Mouse (Mus musculus): Measurements from ENCODE around the gene Iars. TPM values are rescaled to one million over a fixed set of nuclear protein-coding genes. Genes with fewer than 3 reads are reported as not detected.

Iars gene
- polyA plus RNA-seq, 1 experiment, result 23.0 TPM

GRCm38 (mm10) chr13:49684266-49684665 is 2.4 kb downstream of the Iars start:
- Histone ChIP-seq H3K4me3 (ENCODE audit: control insufficient read depth, insufficient read depth, low read length) (no peak overlapping the region), H3K4me1 (replicated peaks; ENCODE audit: control insufficient read depth, insufficient read depth, low read length) (peaks cover 5% of the 10 kb centered on the region), H3K27me3 (ENCODE audit: control insufficient read depth, insufficient read depth, low read length) (no peaks in the 10 kb centered on the region), H3K36me3 (ENCODE audit: control insufficient read depth, insufficient read depth, low read length) (peaks cover 17% of the 10 kb centered on the region), H3K27ac (ENCODE audit: control insufficient read depth, insufficient read depth, low read length) (no peak overlapping the region)
- WGBS, result 88% methylated on average over 4 of the region's 4 CpGs
- no peak for DNase-seq
- TF ChIP-seq POLR2A (IDR thresholded peaks at IDR 0.05; ENCODE audit: control insufficient read depth, extremely low read depth, insufficient read depth, low read length, poor library complexity), result no peak
- TF ChIP-seq CTCF (IDR thresholded peaks at IDR 0.05; ENCODE audit: borderline replicate concordance, control insufficient read depth, extremely low read depth, insufficient read depth, low read length, poor library complexity), result no peak

DNA sequence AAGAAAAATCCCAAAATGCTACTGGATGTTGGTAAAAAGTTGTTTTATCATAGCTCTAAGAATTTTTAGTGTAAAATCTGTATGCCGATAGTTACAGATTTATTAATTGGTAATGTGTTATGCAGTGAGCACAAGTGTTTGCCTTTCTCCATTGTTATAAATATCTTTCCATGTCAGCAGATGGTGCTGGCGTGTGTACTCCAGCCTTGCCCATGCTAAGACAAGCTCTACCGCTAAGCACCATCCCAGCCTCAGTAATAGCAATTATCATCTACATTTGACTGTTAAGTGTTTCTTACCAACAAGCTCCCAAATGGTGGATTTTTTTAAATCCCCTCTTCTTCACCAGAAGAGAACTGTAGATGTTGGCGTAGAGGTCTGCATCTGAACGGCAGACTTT is 9.2 kb downstream of the Iars start:
- no peak for DNase-seq
- Histone ChIP-seq H3K27ac (ENCODE audit: control insufficient read depth, insufficient read depth, low read length) (no peak overlapping the region), H3K27me3 (ENCODE audit: control insufficient read depth, insufficient read depth, low read length) (no peaks in the 10 kb centered on the region), H3K4me3 (ENCODE audit: control insufficient read depth, insufficient read depth, low read length) (no peak overlapping the region), H3K4me1 (replicated peaks; ENCODE audit: control insufficient read depth, insufficient read depth, low read length) (no peaks in the 10 kb centered on the region), H3K36me3 (ENCODE audit: control insufficient read depth, insufficient read depth, low read length) (peaks cover 45% of the 10 kb centered on the region)
- TF ChIP-seq POLR2A (IDR thresholded peaks at IDR 0.05; ENCODE audit: control insufficient read depth, extremely low read depth, insufficient read depth, low read length, poor library complexity), result no peak
- no peak for TF ChIP-seq CTCF (IDR thresholded peaks at IDR 0.05; ENCODE audit: borderline replicate concordance, control insufficient read depth, extremely low read depth, insufficient read depth, low read length, poor library complexity)
- over 99% methylated on average over 5 of the region's 5 CpGs for WGBS

DNA sequence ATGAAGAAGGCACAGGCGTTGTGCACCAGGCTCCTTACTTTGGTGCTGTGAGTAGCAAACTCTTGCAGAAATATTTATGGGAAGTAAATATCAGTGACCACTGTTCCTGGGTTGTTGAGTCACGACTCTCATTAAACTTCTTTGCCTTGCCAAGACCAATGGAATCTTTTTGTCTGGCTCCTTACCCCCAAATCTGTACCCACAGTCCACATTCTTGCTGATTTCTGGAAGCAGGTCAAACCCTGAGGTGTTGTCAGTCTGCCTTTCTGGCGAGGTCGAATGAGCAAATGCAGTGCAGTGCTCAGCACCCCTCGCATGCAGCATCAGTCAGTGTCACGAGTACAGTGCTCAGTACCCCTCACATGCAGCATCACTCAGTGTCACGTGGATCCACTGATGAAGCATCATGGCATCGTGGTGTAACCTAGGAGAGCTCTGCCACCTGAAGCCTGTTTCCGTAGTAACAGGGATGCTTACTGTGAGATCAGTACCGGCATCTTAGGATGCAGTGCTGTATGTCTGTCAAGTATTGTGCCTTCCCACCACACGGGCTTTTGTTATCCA is 21.4 kb downstream of the Iars start:
- Histone ChIP-seq H3K27me3 (ENCODE audit: control insufficient read depth, insufficient read depth, low read length) (no peaks in the 10 kb centered on the region), H3K27ac (ENCODE audit: control insufficient read depth, insufficient read depth, low read length) (no peak overlapping the region), H3K4me1 (replicated peaks; ENCODE audit: control insufficient read depth, insufficient read depth, low read length) (no peaks in the 10 kb centered on the region), H3K4me3 (ENCODE audit: control insufficient read depth, insufficient read depth, low read length) (no peak overlapping the region), H3K36me3 (ENCODE audit: control insufficient read depth, insufficient read depth, low read length) (peaks cover 17% of the 10 kb centered on the region)
- 96% methylated on average over 11 of the region's 11 CpGs for WGBS
- DNase-seq, result no peak
- TF ChIP-seq CTCF (IDR thresholded peaks at IDR 0.05; ENCODE audit: borderline replicate concordance, control insufficient read depth, extremely low read depth, insufficient read depth, low read length, poor library complexity) (no peak), POLR2A (IDR thresholded peaks at IDR 0.05; ENCODE audit: control insufficient read depth, extremely low read depth, insufficient read depth, low read length, poor library complexity) (no peak)

- peaks cover 30% of the 10 kb centered on the region for H3K36me3 ChIP-seq (ENCODE audit: control insufficient read depth, insufficient read depth, low read length)
- H3K27ac ChIP-seq (ENCODE audit: control insufficient read depth, insufficient read depth, low read length), result no peak overlapping the region
- WGBS, result 95% methylated on average over 3 of the region's 3 CpGs
- DNase-seq, result no peak
- H3K4me3 ChIP-seq (ENCODE audit: control insufficient read depth, insufficient read depth, low read length), result no peak overlapping the region
- no peaks in the 10 kb centered on the region for H3K4me1 ChIP-seq (replicated peaks; ENCODE audit: control insufficient read depth, insufficient read depth, low read length)
- TF ChIP-seq CTCF (IDR thresholded peaks at IDR 0.05; ENCODE audit: borderline replicate concordance, control insufficient read depth, extremely low read depth, insufficient read depth, low read length, poor library complexity), result no peak
- TF ChIP-seq POLR2A (IDR thresholded peaks at IDR 0.05; ENCODE audit: control insufficient read depth, extremely low read depth, insufficient read depth, low read length, poor library complexity), result no peak
- H3K27me3 ChIP-seq (ENCODE audit: control insufficient read depth, insufficient read depth, low read length), result no peaks in the 10 kb centered on the region
Measured at GRCm38 (mm10) chr13:49706032-49706690, 24.3 kb downstream of the Iars start.

GRCm38 (mm10) chr13:49708311-49708710 is 26.4 kb downstream of the Iars start:
- H3K27ac ChIP-seq (ENCODE audit: control insufficient read depth, insufficient read depth, low read length), result no peak overlapping the region
- H3K27me3 ChIP-seq (ENCODE audit: control insufficient read depth, insufficient read depth, low read length), result no peaks in the 10 kb centered on the region
- no peak overlapping the region for H3K4me3 ChIP-seq (ENCODE audit: control insufficient read depth, insufficient read depth, low read length)
- H3K36me3 ChIP-seq (ENCODE audit: control insufficient read depth, insufficient read depth, low read length), result peaks cover 30% of the 10 kb centered on the region
- 95% methylated on average over 8 of the region's 8 CpGs for WGBS
- TF ChIP-seq POLR2A (IDR thresholded peaks at IDR 0.05; ENCODE audit: control insufficient read depth, extremely low read depth, insufficient read depth, low read length, poor library complexity) (no peak), CTCF (IDR thresholded peaks at IDR 0.05; ENCODE audit: borderline replicate concordance, control insufficient read depth, extremely low read depth, insufficient read depth, low read length, poor library complexity) (no peak)
- H3K4me1 ChIP-seq (replicated peaks; ENCODE audit: control insufficient read depth, insufficient read depth, low read length), result no peaks in the 10 kb centered on the region
- no peak for DNase-seq

GRCm38 (mm10) chr13:49712047-49712721 is 30.3 kb downstream of the Iars start:
- WGBS, result 95% methylated on average over 12 of the region's 12 CpGs
- Histone ChIP-seq H3K36me3 (ENCODE audit: control insufficient read depth, insufficient read depth, low read length) (peaks cover 39% of the 10 kb centered on the region), H3K27ac (ENCODE audit: control insufficient read depth, insufficient read depth, low read length) (no peak overlapping the region), H3K4me3 (ENCODE audit: control insufficient read depth, insufficient read depth, low read length) (no peak overlapping the region), H3K4me1 (replicated peaks; ENCODE audit: control insufficient read depth, insufficient read depth, low read length) (no peaks in the 10 kb centered on the region), H3K27me3 (ENCODE audit: control insufficient read depth, insufficient read depth, low read length) (no peaks in the 10 kb centered on the region)
- no peak for DNase-seq
- TF ChIP-seq POLR2A (IDR thresholded peaks at IDR 0.05; ENCODE audit: control insufficient read depth, extremely low read depth, insufficient read depth, low read length, poor library complexity), result no peak
- no peak for TF ChIP-seq CTCF (IDR thresholded peaks at IDR 0.05; ENCODE audit: borderline replicate concordance, control insufficient read depth, extremely low read depth, insufficient read depth, low read length, poor library complexity)

All from thymus, adult 2 months (tissue).